Mouse (Mus musculus): ENCODE data around the gene Mrps9. TPM values are rescaled to one million over a fixed set of nuclear protein-coding genes. Genes with fewer than 3 reads are reported as not detected.

The Mrps9 gene
- polyA plus RNA-seq, 1 experiment, result 44.4 TPM

DNA sequence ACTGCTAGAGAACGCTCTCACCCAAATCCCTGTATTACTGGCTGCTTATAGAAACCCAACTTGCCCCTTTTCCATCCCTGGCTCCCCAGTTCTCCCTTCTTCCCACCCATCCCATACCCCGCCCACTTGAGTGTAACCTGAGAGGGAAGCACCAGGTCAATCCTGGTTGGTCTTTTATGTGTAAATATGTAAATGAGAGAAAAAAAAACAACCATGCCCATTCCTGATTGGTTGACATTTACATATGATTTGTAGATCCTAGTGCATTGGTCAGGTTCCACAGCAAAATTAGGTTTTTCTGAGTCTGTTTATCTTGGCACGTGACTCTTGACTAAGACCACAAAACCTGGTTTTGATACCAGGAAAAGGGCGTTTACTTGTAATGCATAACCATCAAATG, 66.9 kb downstream of the Mrps9 start:
- WGBS, result 62% methylated on average over 4 of the region's 4 CpGs
- TF ChIP-seq POLR2A (IDR thresholded peaks at IDR 0.05; ENCODE audit: borderline replicate concordance, control insufficient read depth, low read depth, low read length) (no peak), CTCF (IDR thresholded peaks at IDR 0.05; ENCODE audit: control insufficient read depth, insufficient read depth, low read length) (no peak)
- H3K4me1 ChIP-seq (ENCODE audit: control insufficient read depth, insufficient read depth, low read length), result no peaks in the 10 kb centered on the region; the same call in 1 of the 2 replicates
- no peak overlapping the region for H3K27ac ChIP-seq (ENCODE audit: control insufficient read depth, insufficient read depth, low read depth, low read length, poor library complexity)
- H3K4me3 ChIP-seq (replicated peaks; ENCODE audit: control insufficient read depth, low read depth, low read length), result no peak overlapping the region

DNA sequence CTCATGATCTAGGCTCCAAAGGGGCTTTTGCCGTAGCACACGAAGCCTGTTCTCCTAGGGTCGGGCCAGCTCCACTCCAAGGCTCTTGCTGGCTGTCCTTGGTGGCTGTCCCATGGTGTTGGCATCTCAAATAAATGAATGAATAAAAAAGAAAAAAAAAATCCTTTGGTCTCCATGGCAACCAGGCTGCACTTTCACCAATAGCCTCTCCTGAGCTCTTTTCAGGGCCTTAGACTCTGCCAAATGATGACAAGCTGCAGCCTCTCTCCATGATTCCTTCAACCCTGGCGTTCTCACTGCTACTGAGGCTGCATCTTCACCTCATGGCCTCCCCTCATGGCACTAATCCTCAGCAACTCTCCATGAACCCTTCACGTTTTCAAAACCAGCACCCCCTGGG, 72.9 kb downstream of the Mrps9 start:
- TF ChIP-seq CTCF (IDR thresholded peaks at IDR 0.05; ENCODE audit: control insufficient read depth, insufficient read depth, low read length), result no peak
- no peak for TF ChIP-seq POLR2A (IDR thresholded peaks at IDR 0.05; ENCODE audit: borderline replicate concordance, control insufficient read depth, low read depth, low read length)
- Histone ChIP-seq H3K27ac (ENCODE audit: control insufficient read depth, insufficient read depth, low read depth, low read length, poor library complexity) (no peak overlapping the region), H3K4me3 (replicated peaks; ENCODE audit: control insufficient read depth, low read depth, low read length) (no peak overlapping the region), H3K4me1 (ENCODE audit: control insufficient read depth, insufficient read depth, low read length) (no peaks in the 10 kb centered on the region)
- 71% methylated on average over 5 of the region's 5 CpGs for WGBS

DNA sequence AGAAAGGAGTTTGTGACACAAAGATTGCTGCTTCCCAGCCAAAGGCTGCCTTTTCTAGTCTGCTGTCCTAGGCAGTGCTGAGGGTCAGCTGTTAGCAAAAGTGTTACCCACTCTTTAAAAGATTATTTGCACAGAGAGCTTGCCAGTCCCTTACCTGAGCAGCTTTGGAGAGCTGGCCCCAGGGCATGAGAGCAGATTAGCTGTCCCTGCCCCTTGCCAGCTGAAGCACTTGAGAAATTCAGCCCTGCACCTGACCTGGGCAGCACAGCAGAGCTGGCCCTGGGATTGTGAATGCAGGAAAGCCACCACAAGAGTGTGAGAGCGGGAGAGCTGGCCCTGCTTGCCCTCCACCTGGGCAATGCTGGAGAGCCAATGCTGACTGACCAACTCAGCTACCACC, 82.6 kb downstream of the Mrps9 start:
- H3K4me3 ChIP-seq (replicated peaks; ENCODE audit: control insufficient read depth, low read depth, low read length), result no peak overlapping the region
- TF ChIP-seq POLR2A (IDR thresholded peaks at IDR 0.05; ENCODE audit: borderline replicate concordance, control insufficient read depth, low read depth, low read length) (no peak), CTCF (IDR thresholded peaks at IDR 0.05; ENCODE audit: control insufficient read depth, insufficient read depth, low read length) (no peak)
- no peak overlapping the region for H3K27ac ChIP-seq (ENCODE audit: control insufficient read depth, insufficient read depth, low read depth, low read length, poor library complexity)
- WGBS, result 65% methylated on average over 1 of the region's 1 CpGs
- no peaks in the 10 kb centered on the region for H3K4me1 ChIP-seq (ENCODE audit: control insufficient read depth, insufficient read depth, low read length)

DNA sequence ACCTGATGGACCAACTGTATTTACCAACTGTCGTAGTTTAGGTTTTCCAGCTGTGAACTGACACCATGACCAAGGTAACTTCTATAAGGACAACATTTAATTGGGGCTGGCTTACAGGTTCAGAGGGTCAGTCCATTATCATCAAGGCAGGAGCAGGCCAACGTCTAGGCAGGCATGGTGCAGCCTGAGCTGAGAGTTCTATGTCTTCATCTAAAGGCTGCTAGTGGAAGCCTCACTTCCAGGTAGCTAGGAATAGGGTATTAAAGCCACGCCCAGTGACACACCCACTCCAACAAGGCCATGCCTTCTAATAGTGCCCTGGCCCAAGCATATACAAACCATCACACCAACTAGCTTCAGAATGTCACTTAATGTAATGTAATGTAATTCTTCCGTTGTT, 97.5 kb downstream of the Mrps9 start:
- H3K4me3 ChIP-seq (replicated peaks; ENCODE audit: control insufficient read depth, low read depth, low read length), result no peak overlapping the region
- no peak for TF ChIP-seq CTCF (IDR thresholded peaks at IDR 0.05; ENCODE audit: control insufficient read depth, insufficient read depth, low read length)
- no peak for TF ChIP-seq POLR2A (IDR thresholded peaks at IDR 0.05; ENCODE audit: borderline replicate concordance, control insufficient read depth, low read depth, low read length)
- H3K27ac ChIP-seq (ENCODE audit: control insufficient read depth, insufficient read depth, low read depth, low read length, poor library complexity), result no peak overlapping the region
- H3K4me1 ChIP-seq (ENCODE audit: control insufficient read depth, insufficient read depth, low read length), result no peaks in the 10 kb centered on the region
- WGBS, result 68% methylated on average over 4 of the region's 4 CpGs

DNA sequence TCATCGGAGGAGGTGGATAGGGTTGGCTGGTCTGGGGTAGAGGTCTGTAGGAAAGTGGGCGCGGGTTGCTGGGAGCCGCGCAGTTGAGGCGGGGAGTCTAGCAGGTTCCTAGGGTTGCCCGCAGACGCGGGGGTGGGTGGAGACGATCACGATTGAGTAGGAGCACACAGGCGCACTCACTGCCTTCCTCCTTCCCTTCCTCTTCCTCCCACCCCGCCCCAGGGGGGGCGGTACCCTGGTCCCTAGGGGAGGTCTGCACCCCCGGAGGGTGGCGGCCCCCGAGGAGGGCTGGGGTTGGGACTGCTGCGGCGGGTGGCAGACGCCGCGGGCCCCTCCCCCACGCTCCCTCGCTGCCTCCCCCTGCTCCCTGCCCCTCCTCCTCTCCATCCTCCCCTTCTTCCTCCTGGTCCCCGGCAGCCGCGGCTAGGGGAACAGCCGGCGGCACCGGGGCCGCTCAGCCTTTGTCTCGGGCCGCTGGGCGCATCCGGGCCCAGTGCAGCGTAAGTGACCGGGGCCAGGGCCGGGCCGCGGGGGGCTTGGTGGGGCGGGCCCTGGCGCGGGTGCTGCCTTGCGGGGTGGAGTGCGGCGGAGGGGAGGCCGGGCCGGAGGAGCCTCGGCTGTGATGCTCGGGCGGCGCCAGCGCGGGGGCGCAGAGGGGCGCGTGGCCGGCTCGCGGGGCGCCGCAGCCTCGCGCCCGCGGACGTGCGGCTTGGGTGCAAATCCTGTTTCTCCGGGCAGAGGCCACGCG, 101.9 kb downstream of the Mrps9 start, which contains the start of gene Gpr45:
Gene Gpr45 (plus strand): TSS at position 139 of the 748 bp plus-strand sequence.
- TF ChIP-seq CTCF (IDR thresholded peaks at IDR 0.05; ENCODE audit: control insufficient read depth, insufficient read depth, low read length), result no peak
- TF ChIP-seq POLR2A (IDR thresholded peaks at IDR 0.05; ENCODE audit: borderline replicate concordance, control insufficient read depth, low read depth, low read length), result no peak
- H3K4me3 ChIP-seq (replicated peaks; ENCODE audit: control insufficient read depth, low read depth, low read length), result no peak within 1 kb of the TSS
- no peaks in the 10 kb centered on the region for H3K4me1 ChIP-seq (ENCODE audit: control insufficient read depth, insufficient read depth, low read length)
- no peak within 1 kb of the TSS for H3K27ac ChIP-seq (ENCODE audit: control insufficient read depth, insufficient read depth, low read depth, low read length, poor library complexity)
- WGBS, result 1% methylated on average over 56 of the region's 71 CpGs

DNA sequence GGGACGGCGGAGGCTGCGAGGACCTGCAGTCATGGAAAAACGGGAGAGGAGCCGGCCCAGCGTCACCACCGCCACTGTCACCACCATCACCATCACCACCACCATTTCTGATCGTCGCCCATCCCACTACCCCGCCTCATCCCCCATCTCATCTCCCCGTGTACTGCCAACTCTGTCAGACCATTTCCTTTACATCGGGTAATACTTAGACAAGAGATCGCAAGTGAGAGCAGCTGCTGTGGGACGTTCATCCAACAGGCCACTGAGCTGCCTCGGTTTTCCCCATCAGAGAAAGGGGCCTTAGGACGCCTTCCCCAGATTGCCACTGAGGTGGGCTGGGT, 102.4 kb downstream of the Mrps9 start:
- TF ChIP-seq POLR2A (IDR thresholded peaks at IDR 0.05; ENCODE audit: borderline replicate concordance, control insufficient read depth, low read depth, low read length) (no peak), CTCF (IDR thresholded peaks at IDR 0.05; ENCODE audit: control insufficient read depth, insufficient read depth, low read length) (no peak)
- no peak overlapping the region for H3K27ac ChIP-seq (ENCODE audit: control insufficient read depth, insufficient read depth, low read depth, low read length, poor library complexity)
- WGBS, result 2% methylated on average over 16 of the region's 16 CpGs
- no peak overlapping the region for H3K4me3 ChIP-seq (replicated peaks; ENCODE audit: control insufficient read depth, low read depth, low read length)
- H3K4me1 ChIP-seq (ENCODE audit: control insufficient read depth, insufficient read depth, low read length), result no peaks in the 10 kb centered on the region

Other genes starting within 250 kb of the Mrps9 start
- 0.80 TPM in 1 of 2 replicates, not detected in the other for gene Pou3f3, start 155.5 kb upstream of the Mrps9 start, polyA plus RNA-seq (2011; ENCODE audit: insufficient read depth, insufficient read length, low replicate concordance, missing spikeins)
- gene Gpr45, start 101.6 kb downstream of the Mrps9 start, polyA plus RNA-seq (2011; ENCODE audit: insufficient read depth, insufficient read length, low replicate concordance, missing spikeins), result not detected in 2 replicates
- 6.1 and 11.2 TPM in 2 replicates for gene Tgfbrap1, start 247.4 kb downstream of the Mrps9 start, polyA plus RNA-seq (2011; ENCODE audit: insufficient read depth, insufficient read length, low replicate concordance, missing spikeins)
- 5.1 and 5.9 TPM in 2 replicates for gene AI597479, start 247.5 kb downstream of the Mrps9 start, polyA plus RNA-seq (2011; ENCODE audit: insufficient read depth, insufficient read length, low replicate concordance, missing spikeins)